In the genomic region with DNA sequence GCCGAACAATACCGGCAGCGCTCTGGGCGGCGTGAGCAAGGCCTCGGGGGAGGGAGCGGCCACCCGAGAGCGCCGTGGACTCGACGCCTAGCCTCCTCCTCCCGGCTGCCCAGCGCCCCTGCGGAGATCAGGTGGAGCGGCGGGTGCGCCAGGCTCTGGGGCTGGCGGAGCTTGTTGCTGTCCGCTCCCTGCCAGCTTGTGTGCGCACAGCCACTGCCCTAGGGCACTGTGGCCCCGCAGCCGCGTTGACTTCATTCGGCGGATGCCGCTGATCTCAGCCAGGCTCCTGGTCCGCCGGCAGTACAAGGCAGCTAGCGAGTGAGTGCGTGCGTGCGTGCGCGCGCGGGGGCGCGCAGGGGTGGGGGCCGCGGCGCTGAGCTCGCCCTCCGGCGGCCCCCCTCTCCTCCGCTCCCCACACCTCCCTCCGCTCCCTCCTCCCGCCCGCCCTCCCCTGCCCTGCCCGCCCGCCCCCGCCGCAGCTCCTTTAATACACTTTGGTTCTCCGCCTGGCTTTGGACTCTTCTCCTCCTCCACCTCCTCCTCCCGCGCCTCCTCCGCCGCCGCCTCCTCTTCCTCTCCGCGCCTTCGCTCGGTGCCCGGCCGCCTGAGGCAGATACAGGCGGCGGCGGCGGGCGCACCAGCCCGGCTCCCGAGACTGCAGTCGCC, we compare ENCODE assay signal across 9 mouse cellular contexts. TPM values are rescaled to one million over a fixed set of nuclear protein-coding genes. Genes with fewer than 3 reads are reported as not detected.
DNase-seq lines count a peak whose midpoint lies in the region; ATAC-seq and TF ChIP-seq lines count a peak whose summit lies in the region.
"Had no signal": no experiment of that assay in that cellular context is flagged by ENCODE, and none has a peak within 500 bp of the region (broad histone marks: within the 10 kb centered on the region; RNA-seq: fewer than 3 reads in every experiment).

A gene (plus strand): TSS at position 545 of the 666 bp plus-strand sequence.

- under 1% methylated on average over 44 of the region's 73 CpGs for WGBS in heart, embryonic 10.5 days
- under 1% methylated on average over 58 of the region's 73 CpGs for WGBS in hindbrain, embryonic 14.5 days
- 0% methylated on average over 29 of the region's 73 CpGs for WGBS in limb, embryonic 14.5 days

- peak; percentile 30 for ATAC-seq in CD4-positive, CD25-positive, alpha-beta regulatory T cell, adult 4 months
- ATAC-seq in hindbrain, embryonic 14.5 days (ENCODE audit: low FRiP score), result peak; percentile 78
- ATAC-seq in limb, embryonic 14.5 days (ENCODE audit: low FRiP score, low read depth), result peak; percentile 60

- H3K27me3 ChIP-seq in heart, embryonic 10.5 days (ENCODE audit: insufficient read depth, poor library complexity, severe bottlenecking), result peaks cover 96% of the 10 kb centered on the region
- H3K27me3 ChIP-seq in hindbrain, embryonic 14.5 days (ENCODE audit: control insufficient read depth, insufficient read depth, low read length), result peaks cover 53% of the 10 kb centered on the region
- H3K27me3 ChIP-seq in limb, embryonic 14.5 days (ENCODE audit: control insufficient read depth, insufficient read depth, low read length), result peaks cover 78% of the 10 kb centered on the region

- H3K27ac ChIP-seq in heart, embryonic 10.5 days, result peak within 1 kb of the TSS; percentile 3; the same call in 1 of the 2 replicates
- peak within 1 kb of the TSS; percentile 96 for H3K27ac ChIP-seq in hindbrain, embryonic 14.5 days
- H3K27ac ChIP-seq in limb, embryonic 14.5 days (replicated peaks; ENCODE audit: low read depth, low read length), result peak within 1 kb of the TSS; percentile 85

- H3K36me3 ChIP-seq in heart, embryonic 10.5 days, result no peaks in the 10 kb centered on the region
- H3K36me3 ChIP-seq in hindbrain, embryonic 14.5 days (replicated peaks; ENCODE audit: control insufficient read depth, insufficient read depth), result no peaks in the 10 kb centered on the region; the same call in 1 of the 2 replicates
- H3K36me3 ChIP-seq in limb, embryonic 14.5 days (ENCODE audit: control insufficient read depth, insufficient read depth, low read length), result no peaks in the 10 kb centered on the region

- H3K4me1 ChIP-seq in heart, embryonic 10.5 days, result peaks cover 38% of the 10 kb centered on the region
- peaks cover 6% of the 10 kb centered on the region; the same call in 1 of the 2 replicates for H3K4me1 ChIP-seq in hindbrain, embryonic 14.5 days (replicated peaks; ENCODE audit: control insufficient read depth, insufficient read depth, low read length)
- peaks cover 7% of the 10 kb centered on the region; the same call in 1 of the 2 replicates for H3K4me1 ChIP-seq in limb, embryonic 14.5 days (ENCODE audit: control insufficient read depth, insufficient read depth, low read length)

- H3K4me3 ChIP-seq in heart, embryonic 10.5 days, result peak within 1 kb of the TSS; percentile 64
- peak within 1 kb of the TSS; percentile 51 for H3K4me3 ChIP-seq in hindbrain, embryonic 14.5 days (replicated peaks; ENCODE audit: low read length)
- H3K4me3 ChIP-seq in limb, embryonic 14.5 days (replicated peaks; ENCODE audit: low read length), result peak within 1 kb of the TSS; percentile 58

- peak within 1 kb of the TSS; percentile 85 for H3K9ac ChIP-seq in hindbrain, embryonic 14.5 days
- peak within 1 kb of the TSS; percentile 66 for H3K9ac ChIP-seq in limb, embryonic 14.5 days (ENCODE audit: low read depth, low read length, severe bottlenecking)

- peak; percentile 78 for DNase-seq in heart, embryonic 10.5 days (ENCODE audit: low spot score)
- DNase-seq in heart, postnatal 14 days, result no peak
- peak; percentile 93 to 97 for DNase-seq in cerebellum, postnatal 36 days
- DNase-seq in hindbrain, embryonic 14.5 days (ENCODE audit: low spot score), result peak; percentile 76
- DNase-seq in limb, embryonic 14.5 days (ENCODE audit: low spot score), result no peak
- peak; percentile 48 for DNase-seq in right cerebral cortex, postnatal 14 days
- no peak for DNase-seq in frontal cortex, postnatal 36 days (ENCODE audit: low spot score in 2 of 2)

- no peaks in the 10 kb centered on the region for H3K9me3 ChIP-seq in heart, embryonic 10.5 days
- no peaks in the 10 kb centered on the region for H3K9me3 ChIP-seq in hindbrain, embryonic 14.5 days (ENCODE audit: control insufficient read depth, low read length)
- no peaks in the 10 kb centered on the region for H3K9me3 ChIP-seq in limb, embryonic 14.5 days (ENCODE audit: control insufficient read depth, low read length)

- intact Hi-C loops in heart, postnatal 14 days (cut with DNase I), result no loop called here

- 0 out of 2 replicates have a peak, but pooled peaks have one; percentile 39 for TF ChIP-seq POLR2A in limb, embryonic 14.5 days (IDR thresholded peaks at IDR 0.05; ENCODE audit: borderline replicate concordance, extremely low read depth, insufficient read depth, insufficient read length)

- H3K4me2 ChIP-seq in hindbrain, embryonic 14.5 days (replicated peaks), result peak within 1 kb of the TSS; percentile 55
- H3K4me2 ChIP-seq in limb, embryonic 14.5 days (replicated peaks; ENCODE audit: low read depth, low read length, severe bottlenecking), result peak within 1 kb of the TSS; percentile 65

RNA-seq across cellular contexts. Expression of the gene that starts here (rescaled TPM):
- 0.11 TPM in 1 of 2 replicates, not detected in the other for polyA plus RNA-seq in heart, embryonic 10.5 days (2016; fragmentation: Nextera tagmentation; extraction: Ambion mirVana)
- total RNA-seq in heart, postnatal 14 days (2021), result under 1 TPM in 1 of 2 experiments, not detected in 1; 0.22 TPM
- not detected for polyA plus RNA-seq in CD4-positive, CD25-positive, alpha-beta regulatory T cell, adult 4 months (2017; shearing (Covaris generic))
- polyA plus RNA-seq in hindbrain, embryonic 14.5 days (2014; fragmentation: Nextera tagmentation; extraction: Ambion mirVana), result 10.6 and 11.4 TPM in 2 replicates
- 4.0 and 6.0 TPM in 2 replicates for polyA plus RNA-seq in limb, embryonic 14.5 days (2012; rRNA removed)
- polyA plus RNA-seq in limb, embryonic 14.5 days (2014; fragmentation: Nextera tagmentation; extraction: Ambion mirVana), result 0.80 and 1.1 TPM in 2 replicates
- polyA plus RNA-seq: large intestine, adult 2 months had no signal

Comparison
In these comparisons a context has a peak if more than half of its experiments do, and no peak if none do; other contexts are left out.
1. Peak in DNase-seq, H3K4me3 ChIP-seq and H3K27ac ChIP-seq in heart, embryonic 10.5 days; RNA of the gene not detected or under 1 TPM.
2. Peak in ATAC-seq in CD4-positive, CD25-positive, alpha-beta regulatory T cell, adult 4 months; RNA of the gene not detected or under 1 TPM.
3. DNase-seq: peak in cerebellum, postnatal 36 days (2 of 2), hindbrain, embryonic 14.5 days (single experiment) and right cerebral cortex, postnatal 14 days (single experiment); none in heart, postnatal 14 days (0 of 2), limb, embryonic 14.5 days (single experiment) and frontal cortex, postnatal 36 days (0 of 2).
4. H3K27ac ChIP-seq: peak in every context shown above with its lines; median percentile 96 in hindbrain, embryonic 14.5 days; 85 in limb, embryonic 14.5 days; 3 in heart, embryonic 10.5 days.
5. Peak in every context shown above with its lines, with median percentiles within 50 percentile points of each other: H3K4me3 ChIP-seq and ATAC-seq.